Mouse (Mus musculus): ENCODE data around the gene Unk. TPM values are rescaled to one million over a fixed set of nuclear protein-coding genes. Genes with fewer than 3 reads are reported as not detected.
A peak's percentile ranks its signal among the peaks of the same experiment; 100 is the strongest.

Gene Unk
- polyA plus RNA-seq, 1 experiment: 121 TPM

DNA sequence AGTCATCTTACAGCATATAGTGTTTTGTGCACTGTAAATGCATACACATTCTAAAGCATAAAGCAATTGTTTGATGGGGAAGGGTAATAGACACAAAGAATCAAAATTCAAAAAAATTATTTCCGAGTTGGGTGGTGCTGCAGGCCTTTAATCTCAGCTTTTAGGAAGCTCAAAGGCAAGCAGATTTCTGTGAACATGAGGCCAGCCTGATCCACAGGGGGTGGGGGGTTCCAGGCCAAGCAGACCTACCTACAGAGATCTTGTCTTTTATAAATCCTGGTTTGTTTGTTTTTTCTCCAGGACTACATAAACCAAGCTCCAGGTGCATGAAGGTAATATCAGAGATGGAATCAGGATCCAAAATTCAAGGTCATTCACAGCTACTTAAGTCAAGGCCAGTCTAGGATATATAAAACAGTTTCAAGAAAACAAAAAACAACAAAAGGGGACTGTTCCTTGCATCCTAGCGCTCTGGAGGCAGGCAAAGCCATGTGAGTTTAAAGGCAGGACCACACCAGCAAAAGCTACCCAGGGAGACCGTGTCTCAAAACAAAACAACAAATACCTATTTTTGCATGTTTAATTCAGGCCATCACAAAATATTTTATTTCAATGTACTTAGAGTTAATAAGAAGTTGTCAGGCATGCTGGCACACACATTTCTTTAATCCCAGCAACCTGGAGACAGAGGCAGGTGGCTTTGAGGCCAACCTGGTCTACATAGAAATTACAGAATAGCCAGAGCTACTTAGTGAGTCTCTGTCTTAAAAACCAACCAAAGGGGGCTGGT lies 4.9 kb upstream of the Unk start:
- no peak overlapping the region for H3K4me3 ChIP-seq (ENCODE audit: control insufficient read depth, insufficient read depth, low read length)
- H3K27ac ChIP-seq (ENCODE audit: control insufficient read depth, insufficient read depth, low read length): no peak overlapping the region
- WGBS: 90% methylated on average over 3 of the region's 3 CpGs

DNA sequence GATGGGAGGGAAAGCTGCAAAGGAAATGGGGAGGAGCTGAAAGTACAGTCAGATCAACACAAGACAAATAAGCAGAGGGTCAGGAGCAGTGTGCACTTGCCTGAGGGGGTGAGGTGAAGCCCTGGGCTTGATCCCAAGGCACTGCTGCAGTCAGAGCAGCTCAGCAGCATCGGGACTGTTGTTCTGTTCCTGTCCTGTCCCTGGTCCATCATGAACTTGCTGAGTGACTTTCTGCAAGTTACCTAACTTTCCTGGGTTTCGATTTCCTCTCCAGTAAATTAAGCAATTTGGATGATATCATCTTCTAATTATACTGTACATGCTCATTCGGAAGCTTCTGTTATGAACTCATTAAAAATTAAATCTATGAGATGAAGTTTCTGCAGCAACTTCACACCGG lies 2.4 kb upstream of the Unk start, which contains the start of gene H3f3b:
TSS of gene H3f3b (minus strand) at position 207 of the 400 bp plus-strand sequence.
- Histone ChIP-seq H3K4me3 (ENCODE audit: control insufficient read depth, insufficient read depth, low read length) (no peak within 1 kb of the TSS), H3K27ac (ENCODE audit: control insufficient read depth, insufficient read depth, low read length) (no peak within 1 kb of the TSS), H3K4me1 (replicated peaks; ENCODE audit: control insufficient read depth, insufficient read depth, low read length) (peaks cover 8% of the 10 kb centered on the region), H3K27me3 (ENCODE audit: control insufficient read depth, insufficient read depth, low read length) (no peaks in the 10 kb centered on the region), H3K36me3 (ENCODE audit: control insufficient read depth, insufficient read depth, low read length) (peaks cover 5% of the 10 kb centered on the region)
- WGBS: 91% methylated on average over 4 of the region's 4 CpGs
- no peak for DNase-seq
- TF ChIP-seq CTCF (IDR thresholded peaks at IDR 0.05; ENCODE audit: borderline replicate concordance, control insufficient read depth, extremely low read depth, insufficient read depth, low read length, poor library complexity) (no peak), POLR2A (IDR thresholded peaks at IDR 0.05; ENCODE audit: control insufficient read depth, extremely low read depth, insufficient read depth, low read length, poor library complexity) (no peak)

More for the DNA sequence above, 4.9 kb upstream of the Unk start:
- peaks cover 2% of the 10 kb centered on the region; the same call in 1 of the 2 replicates for H3K4me1 ChIP-seq (replicated peaks; ENCODE audit: control insufficient read depth, insufficient read depth, low read length)
- H3K27me3 ChIP-seq (ENCODE audit: control insufficient read depth, insufficient read depth, low read length): no peaks in the 10 kb centered on the region
- no peak for TF ChIP-seq POLR2A (IDR thresholded peaks at IDR 0.05; ENCODE audit: control insufficient read depth, extremely low read depth, insufficient read depth, low read length, poor library complexity)
- H3K36me3 ChIP-seq (ENCODE audit: control insufficient read depth, insufficient read depth, low read length): peaks cover 20% of the 10 kb centered on the region
- no peak for DNase-seq

DNA sequence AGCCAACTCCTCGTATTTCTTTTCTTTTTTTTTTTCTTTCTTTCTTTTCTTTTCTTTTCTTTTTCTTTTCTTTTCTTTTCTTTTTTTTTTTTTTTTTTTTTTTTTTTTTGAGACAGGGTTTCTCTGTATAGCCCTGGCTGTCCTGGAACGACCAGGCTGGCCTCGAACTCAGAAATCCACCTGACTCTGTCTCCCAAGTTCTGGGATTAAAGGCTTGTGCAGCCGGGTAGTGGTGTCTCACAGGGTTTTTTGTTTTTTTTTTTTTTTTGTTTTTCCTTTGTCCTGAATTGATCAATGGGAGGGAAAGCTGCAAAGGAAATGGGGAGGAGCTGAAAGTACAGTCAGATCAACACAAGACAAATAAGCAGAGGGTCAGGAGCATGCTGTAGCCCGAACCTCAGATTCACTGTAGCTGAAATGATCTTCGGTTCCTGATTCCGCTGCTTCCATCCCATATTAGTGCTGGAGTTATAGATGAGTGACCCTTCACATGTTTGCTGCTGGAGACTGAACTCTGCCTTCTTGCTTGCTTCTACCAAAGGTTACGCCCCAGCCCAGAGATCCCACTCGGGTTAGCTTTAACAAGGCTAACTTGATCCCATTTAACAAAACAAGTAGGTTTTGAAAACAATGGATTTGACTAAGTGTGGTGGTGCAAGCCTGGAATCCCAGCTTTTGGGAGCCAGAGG lies 1.8 kb upstream of the Unk start:
- TF ChIP-seq POLR2A (IDR thresholded peaks at IDR 0.05; ENCODE audit: control insufficient read depth, extremely low read depth, insufficient read depth, low read length, poor library complexity): no peak
- TF ChIP-seq CTCF (IDR thresholded peaks at IDR 0.05; ENCODE audit: borderline replicate concordance, control insufficient read depth, extremely low read depth, insufficient read depth, low read length, poor library complexity): no peak
- DNase-seq: no peak
- Histone ChIP-seq H3K27me3 (ENCODE audit: control insufficient read depth, insufficient read depth, low read length) (no peaks in the 10 kb centered on the region), H3K4me3 (ENCODE audit: control insufficient read depth, insufficient read depth, low read length) (no peak overlapping the region), H3K27ac (ENCODE audit: control insufficient read depth, insufficient read depth, low read length) (no peak overlapping the region), H3K36me3 (ENCODE audit: control insufficient read depth, insufficient read depth, low read length) (peaks cover 3% of the 10 kb centered on the region), H3K4me1 (replicated peaks; ENCODE audit: control insufficient read depth, insufficient read depth, low read length) (peaks cover 8% of the 10 kb centered on the region)
- 95% methylated on average over 9 of the region's 9 CpGs for WGBS

- no peaks in the 10 kb centered on the region for H3K27me3 ChIP-seq (ENCODE audit: control insufficient read depth, insufficient read depth, low read length)
- WGBS: 82% methylated on average over 6 of the region's 6 CpGs
- H3K4me3 ChIP-seq (ENCODE audit: control insufficient read depth, insufficient read depth, low read length): no peak overlapping the region
- TF ChIP-seq POLR2A (IDR thresholded peaks at IDR 0.05; ENCODE audit: control insufficient read depth, extremely low read depth, insufficient read depth, low read length, poor library complexity) (no peak), CTCF (IDR thresholded peaks at IDR 0.05; ENCODE audit: borderline replicate concordance, control insufficient read depth, extremely low read depth, insufficient read depth, low read length, poor library complexity) (no peak)
- H3K27ac ChIP-seq (ENCODE audit: control insufficient read depth, insufficient read depth, low read length): no peak overlapping the region
- H3K36me3 ChIP-seq (ENCODE audit: control insufficient read depth, insufficient read depth, low read length): no peaks in the 10 kb centered on the region
- no peak for DNase-seq
- peaks cover 8% of the 10 kb centered on the region for H3K4me1 ChIP-seq (replicated peaks; ENCODE audit: control insufficient read depth, insufficient read depth, low read length)
These were observed 846 bp upstream of the Unk start for GRCm38 (mm10) chr11:116029086-116029865.

DNA sequence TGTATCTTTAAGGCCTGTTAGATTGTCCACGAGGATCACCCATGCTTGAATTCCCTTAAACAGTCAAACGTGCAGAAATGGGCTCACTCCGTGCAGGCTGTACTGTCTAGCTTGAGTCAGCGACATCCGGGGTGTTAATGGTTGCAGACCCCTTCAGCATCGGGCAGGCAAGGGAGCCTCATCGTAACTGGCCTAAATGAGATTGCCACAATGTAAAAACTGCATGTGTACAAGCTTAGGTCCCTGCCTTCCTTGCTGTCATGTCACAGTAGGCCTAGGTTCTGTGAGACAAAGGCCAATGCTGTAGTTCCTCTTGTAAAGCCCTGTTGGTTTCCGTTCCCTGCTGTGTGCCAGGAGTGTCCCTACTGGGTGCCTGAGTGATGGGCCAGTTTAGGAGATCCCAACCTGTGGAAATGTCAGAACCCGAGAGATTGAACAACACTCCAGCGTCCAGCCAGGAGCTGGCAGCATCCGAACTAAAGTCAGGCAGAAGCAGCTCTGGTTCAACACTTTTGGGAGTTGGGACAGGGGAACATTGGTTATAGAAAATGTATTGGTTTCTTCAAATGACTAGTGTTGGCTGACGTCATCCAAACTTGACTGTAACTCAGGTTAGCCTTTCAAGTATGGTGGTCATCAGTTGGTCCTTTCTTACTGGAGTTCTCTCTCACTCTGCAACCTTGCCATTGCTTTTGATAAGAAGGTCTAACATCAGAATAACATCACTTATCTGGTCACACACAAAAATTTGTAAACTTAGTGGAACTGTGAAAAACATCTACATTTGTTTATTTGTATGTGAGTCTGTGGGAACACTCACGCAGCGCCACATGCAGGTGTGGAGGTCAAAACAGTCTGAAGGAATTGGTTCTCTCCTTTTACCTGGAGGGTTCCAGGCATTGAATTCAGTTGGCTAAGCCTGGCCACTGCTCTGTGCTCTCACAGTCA lies 1.1 kb downstream of the Unk start:
- Histone ChIP-seq H3K4me1 (replicated peaks; ENCODE audit: control insufficient read depth, insufficient read depth, low read length) (peaks cover 6% of the 10 kb centered on the region), H3K36me3 (ENCODE audit: control insufficient read depth, insufficient read depth, low read length) (no peaks in the 10 kb centered on the region), H3K27ac (ENCODE audit: control insufficient read depth, insufficient read depth, low read length) (peak overlapping the region; percentile 84), H3K27me3 (ENCODE audit: control insufficient read depth, insufficient read depth, low read length) (no peaks in the 10 kb centered on the region), H3K4me3 (ENCODE audit: control insufficient read depth, insufficient read depth, low read length) (peak overlapping the region; percentile 54)
- TF ChIP-seq POLR2A (IDR thresholded peaks at IDR 0.05; ENCODE audit: control insufficient read depth, extremely low read depth, insufficient read depth, low read length, poor library complexity) (no peak), CTCF (IDR thresholded peaks at IDR 0.05; ENCODE audit: borderline replicate concordance, control insufficient read depth, extremely low read depth, insufficient read depth, low read length, poor library complexity) (no peak)
- no peak for DNase-seq
- WGBS: 26% methylated on average over 14 of the region's 14 CpGs

All from thymus, adult 2 months (tissue).